Mouse (Mus musculus) small intestine, adult 2 months (tissue): Measurements from ENCODE around the gene Tubgcp2.

Source experiments
- CTCF ChIP-seq: fragments of 200-500 bp; IDR thresholded peaks from 2 replicates; pipeline ENCODE4 v1.5.1; 2012; ENCODE audit warnings: low read depth, mild to moderate bottlenecking, control low read depth, inconsistent platforms, low read length, moderate library complexity, mixed read lengths; ENCODE audit not compliant: insufficient replicate concordance, insufficient read length; ENCODE audit errors: extremely low read depth
- POLR2A ChIP-seq: fragments of 200-500 bp; IDR thresholded peaks from 2 replicates; pipeline ENCODE4 v1.6.1; 2012; ENCODE audit warnings: low read depth, mild to moderate bottlenecking, control low read depth, inconsistent platforms, low read length, moderate library complexity

DNA sequence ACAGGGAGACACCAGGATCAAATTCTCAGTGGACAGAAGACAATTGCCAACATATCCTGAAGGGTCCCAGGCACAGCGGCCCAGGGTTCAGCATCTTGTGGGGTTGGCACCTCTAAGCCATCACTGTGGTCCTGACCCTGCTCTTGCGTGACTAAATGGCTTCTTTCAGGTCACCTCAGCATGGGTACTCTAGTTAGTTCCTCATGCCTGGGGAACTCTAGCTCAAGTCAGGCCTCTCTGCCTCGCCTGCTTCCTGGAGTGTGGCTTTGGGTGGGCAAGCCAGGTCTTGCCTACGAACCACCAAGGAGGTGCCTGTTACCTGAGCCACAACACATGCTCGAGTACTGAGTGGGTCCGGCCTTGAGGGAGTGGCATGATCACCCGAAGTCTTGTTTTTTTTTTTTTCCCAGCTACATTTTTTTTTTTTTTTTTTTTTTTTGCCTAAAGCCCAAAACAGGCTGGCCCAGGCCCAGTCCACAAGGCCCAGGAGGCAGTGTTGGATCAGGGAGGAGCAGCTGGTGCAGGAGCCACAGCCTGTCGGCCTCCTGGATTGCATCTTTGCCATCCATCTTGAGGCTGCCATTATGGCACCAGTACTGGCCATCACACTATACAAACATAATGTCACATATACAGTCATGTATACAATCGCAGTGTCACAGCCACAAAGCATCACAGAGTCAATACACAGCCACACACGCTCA is 66.1 kb downstream of the Tubgcp2 start:
- TF ChIP-seq CTCF, result no peak
- TF ChIP-seq POLR2A, result no peak
